Mouse (Mus musculus): ENCODE measurements around the gene Mettl7a1. TPM values are rescaled to one million over a fixed set of nuclear protein-coding genes. Genes with fewer than 3 reads are reported as not detected.
"Not testable (repeated sequence)": the region's sequence is repeated elsewhere in the genome, so short reads cannot be mapped to it uniquely, and the experiment has no call there.

Mettl7a1 gene
- total and polyA plus RNA-seq, 2 experiments from 2014 or later: 2.6 to 12.4 TPM

GRCm38 (mm10) chr15:100320295-100320905, 16.5 kb downstream of the Mettl7a1 start:
- no peak overlapping the region for H3K4me2 ChIP-seq (ENCODE audit: low read depth, low read length, poor library complexity, severe bottlenecking)
- no peak for ATAC-seq (ENCODE audit: low FRiP score)
- DNase-seq (ENCODE audit: low spot score): peak; percentile 5
- H3K4me3 ChIP-seq (ENCODE audit: low read depth, low read length): no peak overlapping the region
- no peak for TF ChIP-seq CTCF (IDR thresholded peaks at IDR 0.05)
- H3K27ac ChIP-seq (ENCODE audit: low read depth, low read length): no peak overlapping the region
- no peaks in the 10 kb centered on the region for H3K36me3 ChIP-seq (ENCODE audit: insufficient read depth, low read length)
- no peaks in the 10 kb centered on the region for H3K4me1 ChIP-seq (ENCODE audit: insufficient read depth, low read length)
- H3K9ac ChIP-seq (replicated peaks; ENCODE audit: low read length, poor library complexity, severe bottlenecking): no peak overlapping the region
- 78% methylated on average over 9 of the region's 9 CpGs for WGBS
- no peaks in the 10 kb centered on the region for H3K9me3 ChIP-seq (ENCODE audit: low read length)
- H3K27me3 ChIP-seq (ENCODE audit: insufficient read depth, low read length): no peaks in the 10 kb centered on the region

- DNase-seq (ENCODE audit: low spot score): peak; percentile 32
- Histone ChIP-seq H3K4me2 (ENCODE audit: low read depth, low read length, poor library complexity, severe bottlenecking) (no peak overlapping the region), H3K9me3 (ENCODE audit: low read length) (no peaks in the 10 kb centered on the region), H3K4me3 (ENCODE audit: low read depth, low read length) (no peak overlapping the region), H3K36me3 (ENCODE audit: insufficient read depth, low read length) (no peaks in the 10 kb centered on the region), H3K9ac (replicated peaks; ENCODE audit: low read length, poor library complexity, severe bottlenecking) (no peak overlapping the region), H3K27ac (ENCODE audit: low read depth, low read length) (no peak overlapping the region), H3K27me3 (ENCODE audit: insufficient read depth, low read length) (no peaks in the 10 kb centered on the region), H3K4me1 (ENCODE audit: insufficient read depth, low read length) (no peaks in the 10 kb centered on the region)
- peak; percentile 52 for TF ChIP-seq CTCF (IDR thresholded peaks at IDR 0.05)
- 60% methylated on average over 5 of the region's 5 CpGs for WGBS
- ATAC-seq (ENCODE audit: low FRiP score): no peak
Measured at GRCm38 (mm10) chr15:100321134-100321533, 17.2 kb downstream of the Mettl7a1 start.

- 78% methylated on average over 12 of the region's 12 CpGs for WGBS
- no peak for DNase-seq (ENCODE audit: low spot score)
- Histone ChIP-seq H3K27me3 (ENCODE audit: insufficient read depth, low read length) (no peaks in the 10 kb centered on the region), H3K27ac (ENCODE audit: low read depth, low read length) (no peak overlapping the region), H3K9me3 (ENCODE audit: low read length) (no peaks in the 10 kb centered on the region), H3K4me2 (ENCODE audit: low read depth, low read length, poor library complexity, severe bottlenecking) (no peak overlapping the region), H3K4me3 (ENCODE audit: low read depth, low read length) (no peak overlapping the region), H3K4me1 (ENCODE audit: insufficient read depth, low read length) (no peaks in the 10 kb centered on the region), H3K9ac (replicated peaks; ENCODE audit: low read length, poor library complexity, severe bottlenecking) (no peak overlapping the region), H3K36me3 (ENCODE audit: insufficient read depth, low read length) (no peaks in the 10 kb centered on the region)
- no peak for ATAC-seq (ENCODE audit: low FRiP score)
- no peak for TF ChIP-seq CTCF (IDR thresholded peaks at IDR 0.05)
Measured at GRCm38 (mm10) chr15:100324021-100324591, 20.2 kb downstream of the Mettl7a1 start.

GRCm38 (mm10) chr15:100325235-100325634, 21.3 kb downstream of the Mettl7a1 start:
- no peak overlapping the region for H3K9ac ChIP-seq (replicated peaks; ENCODE audit: low read length, poor library complexity, severe bottlenecking)
- 95% methylated on average over 3 of the region's 3 CpGs for WGBS
- no peaks in the 10 kb centered on the region for H3K4me1 ChIP-seq (ENCODE audit: insufficient read depth, low read length)
- H3K4me3 ChIP-seq (ENCODE audit: low read depth, low read length): no peak overlapping the region
- H3K27ac ChIP-seq (ENCODE audit: low read depth, low read length): no peak overlapping the region
- no peaks in the 10 kb centered on the region for H3K9me3 ChIP-seq (ENCODE audit: low read length)
- ATAC-seq (ENCODE audit: low FRiP score): no peak
- no peak overlapping the region for H3K4me2 ChIP-seq (ENCODE audit: low read depth, low read length, poor library complexity, severe bottlenecking)
- DNase-seq (ENCODE audit: low spot score): no peak
- TF ChIP-seq CTCF (IDR thresholded peaks at IDR 0.05): no peak
- H3K36me3 ChIP-seq (ENCODE audit: insufficient read depth, low read length): no peaks in the 10 kb centered on the region
- no peaks in the 10 kb centered on the region for H3K27me3 ChIP-seq (ENCODE audit: insufficient read depth, low read length)

- H3K27me3 ChIP-seq (ENCODE audit: insufficient read depth, low read length); H3K4me1 ChIP-seq (ENCODE audit: insufficient read depth, low read length); H3K9me3 ChIP-seq (ENCODE audit: low read length); H3K4me2 ChIP-seq (ENCODE audit: low read depth, low read length, poor library complexity, severe bottlenecking); ATAC-seq (ENCODE audit: low FRiP score); H3K4me3 ChIP-seq (ENCODE audit: low read depth, low read length); H3K36me3 ChIP-seq (ENCODE audit: insufficient read depth, low read length); H3K9ac ChIP-seq (replicated peaks; ENCODE audit: low read length, poor library complexity, severe bottlenecking); DNase-seq (ENCODE audit: low spot score); H3K27ac ChIP-seq (ENCODE audit: low read depth, low read length): not testable (repeated sequence)
- 71% methylated on average over 3 of the region's 4 CpGs for WGBS
Measured at GRCm38 (mm10) chr15:100328089-100328488, 24.1 kb downstream of the Mettl7a1 start.

GRCm38 (mm10) chr15:100329336-100329735, 25.4 kb downstream of the Mettl7a1 start:
- 49% methylated on average over 8 of the region's 10 CpGs for WGBS
- H3K9ac ChIP-seq (replicated peaks; ENCODE audit: low read length, poor library complexity, severe bottlenecking); H3K36me3 ChIP-seq (ENCODE audit: insufficient read depth, low read length); H3K4me2 ChIP-seq (ENCODE audit: low read depth, low read length, poor library complexity, severe bottlenecking); H3K4me1 ChIP-seq (ENCODE audit: insufficient read depth, low read length); H3K4me3 ChIP-seq (ENCODE audit: low read depth, low read length); H3K9me3 ChIP-seq (ENCODE audit: low read length); ATAC-seq (ENCODE audit: low FRiP score); H3K27me3 ChIP-seq (ENCODE audit: insufficient read depth, low read length); H3K27ac ChIP-seq (ENCODE audit: low read depth, low read length); DNase-seq (ENCODE audit: low spot score): not testable (repeated sequence)
